Mouse (Mus musculus) ES-E14 (cell line): ENCODE data around the gene Gldc. TPM values are rescaled to one million over a fixed set of nuclear protein-coding genes. Genes with fewer than 3 reads are reported as not detected.
"Not testable (repeated sequence)": the region's sequence is repeated elsewhere in the genome, so short reads cannot be mapped to it uniquely, and the experiment has no call there.

ENCODE experiments used
- DNase-seq: peaks from one replicate; pipeline ENCODE4 v3.0.0-alpha.2; 2013; ENCODE audit warnings: low read depth, low spot score
- H3K27ac ChIP-seq: 2 replicates; pipeline ENCODE4 v1.5.1; 2012; ENCODE audit warnings: low read depth, mild to moderate bottlenecking, low read length, moderate library complexity, mixed read lengths; ENCODE audit not compliant: poor library complexity, insufficient read depth, severe bottlenecking
- H3K36me3 ChIP-seq: 2 replicates; pipeline ENCODE4 v1.6.1; 2012; ENCODE audit warnings: mild to moderate bottlenecking, low read length, moderate library complexity, mixed read lengths; ENCODE audit not compliant: control insufficient read depth, poor library complexity, insufficient read depth, severe bottlenecking
- H3K4me1 ChIP-seq, 2 experiments: fragments of 150-350 bp in 1 of 2; sonication (generic) in 1 of 2; 2 replicates each; pipeline ENCODE4 v1.6.1; 2012; ENCODE audit warnings: low read length in 2 of 2, mild to moderate bottlenecking in 1 of 2, mixed read lengths in 1 of 2; ENCODE audit not compliant: control insufficient read depth in 2 of 2, insufficient read depth in 2 of 2, poor library complexity in 1 of 2
- H3K4me3 ChIP-seq, 2 experiments: fragments of 150-350 bp in 1 of 2; sonication (generic) in 1 of 2; 2 replicates each; pipeline ENCODE4 v1.5.1; 2012; ENCODE audit warnings: low read length in 2 of 2, low read depth in 1 of 2, mild to moderate bottlenecking in 1 of 2, mixed read lengths in 1 of 2; ENCODE audit not compliant: insufficient read depth in 1 of 2, poor library complexity in 1 of 2, severe bottlenecking in 1 of 2
- H3K9ac ChIP-seq: 2 replicates; pipeline ENCODE4 v1.6.1; 2012; ENCODE audit warnings: low read depth, mild to moderate bottlenecking, low read length, mixed read lengths; ENCODE audit not compliant: poor library complexity, insufficient read depth, severe bottlenecking
- H3K9me3 ChIP-seq: fragments of 150-350 bp; sonication (generic); 2 replicates; pipeline ENCODE4 v1.6.1; 2012; ENCODE audit warnings: low read depth, mild to moderate bottlenecking, low read length; ENCODE audit not compliant: control insufficient read depth, insufficient read depth
- CHD2 ChIP-seq: IDR thresholded peaks from 2 replicates; pipeline ENCODE4 v1.6.1; 2014; ENCODE audit warnings: mild to moderate bottlenecking, low read depth, low read length, inconsistent platforms
- HCFC1 ChIP-seq: IDR thresholded peaks from 2 replicates; pipeline ENCODE4 v1.6.1; 2012; ENCODE audit warnings: low read length, inconsistent platforms, borderline replicate concordance; ENCODE audit not compliant: insufficient read depth
- MAFK ChIP-seq: IDR thresholded peaks from 2 replicates; pipeline ENCODE4 v1.6.1; 2014; ENCODE audit warnings: mild to moderate bottlenecking, low read depth, low read length, inconsistent platforms; ENCODE audit not compliant: insufficient read depth
- ZC3H11A ChIP-seq: IDR thresholded peaks from 2 replicates; pipeline ENCODE4 v1.6.1; 2012; ENCODE audit warnings: low read depth, mild to moderate bottlenecking, inconsistent platforms, low read length, borderline replicate concordance
- ZNF384 ChIP-seq: IDR thresholded peaks from 2 replicates; pipeline ENCODE4 v1.6.1; 2012; ENCODE audit warnings: low read depth, low read length, inconsistent platforms
- in situ Hi-C, 2 experiments: fragments of 600-800 bp; cut with MboI; formaldehyde crosslinking; loops; one replicate each; pipeline ENCODE4 v1.15.1; 2025; ENCODE audit warnings: low sequenced_read_pairs in 2 of 2, inconsistent platforms in 1 of 2; ENCODE audit not compliant: unreplicated experiment in 2 of 2
- total RNA-seq: library from RNA; depleted of rRNA; stranded (reverse); fragments of 300-350 nt; gene quantifications from 2 replicates; pipeline ENCODE4 v1.2.3, GENCODE M21; 2012

Gene Gldc
- total RNA-seq, 1 experiment: 188 TPM

- no peak for TF ChIP-seq HCFC1
- 0 out of 2 replicates have a peak, but pooled peaks have one; percentile 44 for TF ChIP-seq CHD2
- H3K9ac ChIP-seq: no peak overlapping the region
- H3K27ac ChIP-seq: no peak overlapping the region
- H3K4me1 ChIP-seq: peaks cover 0 to 4% of the 10 kb centered on the region in 2 experiments; a peak in 2 of 4 replicates
- in situ Hi-C loops: loop anchor here in 1 of 2 experiments (10.0 kb wide), 1 partner anchor 341 kb away; no protein-coding TSS in a partner anchor
- DNase-seq: peak; percentile 37
- H3K36me3 ChIP-seq: no peaks in the 10 kb centered on the region
- H3K9me3 ChIP-seq: no peaks in the 10 kb centered on the region
- H3K4me3 ChIP-seq: no peak overlapping the region
These were observed 38.8 kb upstream of the Gldc start for GRCm38 (mm10) chr19:30214026-30214425.

- DNase-seq, H3K9me3 ChIP-seq, H3K9ac ChIP-seq, in situ Hi-C loops, H3K4me1 ChIP-seq, H3K36me3 ChIP-seq, H3K4me3 ChIP-seq, H3K27ac ChIP-seq: not testable (repeated sequence)
These were observed 33.8 kb upstream of the Gldc start for GRCm38 (mm10) chr19:30209006-30209405.

- peaks cover 0 to 3% of the 10 kb centered on the region in 2 experiments; a peak in 2 of 4 replicates for H3K4me1 ChIP-seq
- H3K36me3 ChIP-seq: no peaks in the 10 kb centered on the region
- no peak overlapping the region for H3K27ac ChIP-seq
- H3K4me3 ChIP-seq: no peak overlapping the region
- in situ Hi-C loops: no loop called here
- no peak for DNase-seq
- no peak for TF ChIP-seq HCFC1
- no peak for TF ChIP-seq CHD2
- TF ChIP-seq MAFK: no peak
- no peak for TF ChIP-seq ZNF384
- TF ChIP-seq ZC3H11A: no peak
- no peaks in the 10 kb centered on the region for H3K9me3 ChIP-seq
- H3K9ac ChIP-seq: no peak overlapping the region
These were observed 31.8 kb upstream of the Gldc start for GRCm38 (mm10) chr19:30206981-30207380.

- peaks cover 0 to 3% of the 10 kb centered on the region in 2 experiments; a peak in 2 of 4 replicates for H3K4me1 ChIP-seq
- in situ Hi-C loops: no loop called here
These were observed 30.6 kb upstream of the Gldc start for GRCm38 (mm10) chr19:30205874-30206273.

GRCm38 (mm10) chr19:30205159-30205816 is 30.1 kb upstream of the Gldc start:
- DNase-seq: peak; percentile 62
- H3K9ac ChIP-seq: no peak overlapping the region
- H3K36me3 ChIP-seq: no peaks in the 10 kb centered on the region
- no peaks in the 10 kb centered on the region for H3K9me3 ChIP-seq
- TF ChIP-seq ZC3H11A (peak; percentile 88), ZNF384 (no peak)
- H3K4me1 ChIP-seq: peaks cover 0 to 3% of the 10 kb centered on the region in 2 experiments; a peak in 2 of 4 replicates
- H3K4me3 ChIP-seq: no peak overlapping the region
- in situ Hi-C loops: no loop called here
- H3K27ac ChIP-seq: no peak overlapping the region

More at GRCm38 (mm10) chr19:30205874-30206273, 30.6 kb upstream of the Gldc start:
- no peak overlapping the region for H3K9ac ChIP-seq
- H3K4me3 ChIP-seq: no peak overlapping the region
- no peaks in the 10 kb centered on the region for H3K36me3 ChIP-seq
- no peak for DNase-seq
- TF ChIP-seq ZNF384 (no peak), ZC3H11A (no peak), HCFC1 (no peak), CHD2 (no peak), MAFK (no peak)
- H3K27ac ChIP-seq: no peak overlapping the region
- no peaks in the 10 kb centered on the region for H3K9me3 ChIP-seq
